Mouse (Mus musculus): Measurements from ENCODE around the gene Abcc4. TPM values are rescaled to one million over a fixed set of nuclear protein-coding genes. Genes with fewer than 3 reads are reported as not detected.

Gene Abcc4
- 0.96 and 1.9 TPM in 2 replicates for polyA plus RNA-seq (2012; rRNA removed)

GRCm38 (mm10) chr14:118705808-118706731 lies at the start of gene Abcc4:
TSS of gene Abcc4 (minus strand) at chr14:118706219.
- peak within 1 kb of the TSS; percentile 30; the same call in 1 of the 2 replicates for H3K27ac ChIP-seq (ENCODE audit: control insufficient read depth, insufficient read depth, low read depth, low read length)
- H3K27me3 ChIP-seq (ENCODE audit: control insufficient read depth, insufficient read depth, low read length) = no peaks in the 10 kb centered on the region
- TF ChIP-seq POLR2A (IDR thresholded peaks at IDR 0.05; ENCODE audit: control insufficient read depth, low read depth, low read length) = no peak
- TF ChIP-seq CTCF (IDR thresholded peaks at IDR 0.05; ENCODE audit: control insufficient read depth, insufficient read depth, insufficient replicate concordance, low read depth, low read length) = no peak

GRCm38 (mm10) chr14:118751193-118751753 lies 45.3 kb upstream of the Abcc4 start:
- H3K27ac ChIP-seq (ENCODE audit: control insufficient read depth, insufficient read depth, low read depth, low read length) = no peak overlapping the region
- H3K4me3 ChIP-seq (ENCODE audit: control insufficient read depth, low read depth, low read length) = no peak overlapping the region
- TF ChIP-seq POLR2A (IDR thresholded peaks at IDR 0.05; ENCODE audit: control insufficient read depth, low read depth, low read length) = no peak
- TF ChIP-seq CTCF (IDR thresholded peaks at IDR 0.05; ENCODE audit: control insufficient read depth, insufficient read depth, insufficient replicate concordance, low read depth, low read length) = no peak
- H3K4me1 ChIP-seq (ENCODE audit: control insufficient read depth, insufficient read depth, low read length) = no peaks in the 10 kb centered on the region
- no peaks in the 10 kb centered on the region for H3K36me3 ChIP-seq (ENCODE audit: control insufficient read depth, insufficient read depth, low read length)
- H3K27me3 ChIP-seq (ENCODE audit: control insufficient read depth, insufficient read depth, low read length) = no peaks in the 10 kb centered on the region

More at GRCm38 (mm10) chr14:118705808-118706731, at the start of gene Abcc4:
- H3K4me1 ChIP-seq (ENCODE audit: control insufficient read depth, insufficient read depth, low read length) = peaks cover 18% of the 10 kb centered on the region
- peak within 1 kb of the TSS; percentile 85 for H3K4me3 ChIP-seq (ENCODE audit: control insufficient read depth, low read depth, low read length)
- H3K36me3 ChIP-seq (ENCODE audit: control insufficient read depth, insufficient read depth, low read length) = no peaks in the 10 kb centered on the region

GRCm38 (mm10) chr14:118750505-118751192 lies 44.6 kb upstream of the Abcc4 start:
- no peak overlapping the region for H3K27ac ChIP-seq (ENCODE audit: control insufficient read depth, insufficient read depth, low read depth, low read length)
- H3K36me3 ChIP-seq (ENCODE audit: control insufficient read depth, insufficient read depth, low read length) = no peaks in the 10 kb centered on the region
- no peak overlapping the region for H3K4me3 ChIP-seq (ENCODE audit: control insufficient read depth, low read depth, low read length)
- no peak for TF ChIP-seq CTCF (IDR thresholded peaks at IDR 0.05; ENCODE audit: control insufficient read depth, insufficient read depth, insufficient replicate concordance, low read depth, low read length)
- no peak for TF ChIP-seq POLR2A (IDR thresholded peaks at IDR 0.05; ENCODE audit: control insufficient read depth, low read depth, low read length)
- H3K4me1 ChIP-seq (ENCODE audit: control insufficient read depth, insufficient read depth, low read length) = no peaks in the 10 kb centered on the region
- H3K27me3 ChIP-seq (ENCODE audit: control insufficient read depth, insufficient read depth, low read length) = no peaks in the 10 kb centered on the region

- H3K27ac ChIP-seq (ENCODE audit: control insufficient read depth, insufficient read depth, low read depth, low read length) = no peak overlapping the region
- TF ChIP-seq POLR2A (IDR thresholded peaks at IDR 0.05; ENCODE audit: control insufficient read depth, low read depth, low read length) (no peak), CTCF (IDR thresholded peaks at IDR 0.05; ENCODE audit: control insufficient read depth, insufficient read depth, insufficient replicate concordance, low read depth, low read length) (no peak)
- H3K4me3 ChIP-seq (ENCODE audit: control insufficient read depth, low read depth, low read length) = no peak overlapping the region
- H3K36me3 ChIP-seq (ENCODE audit: control insufficient read depth, insufficient read depth, low read length) = no peaks in the 10 kb centered on the region
- H3K4me1 ChIP-seq (ENCODE audit: control insufficient read depth, insufficient read depth, low read length) = no peaks in the 10 kb centered on the region
- no peaks in the 10 kb centered on the region for H3K27me3 ChIP-seq (ENCODE audit: control insufficient read depth, insufficient read depth, low read length)
Observed at GRCm38 (mm10) chr14:118749715-118750114, 43.7 kb upstream of the Abcc4 start.

- Histone ChIP-seq H3K36me3 (ENCODE audit: control insufficient read depth, insufficient read depth, low read length) (no peaks in the 10 kb centered on the region), H3K27me3 (ENCODE audit: control insufficient read depth, insufficient read depth, low read length) (no peaks in the 10 kb centered on the region), H3K27ac (ENCODE audit: control insufficient read depth, insufficient read depth, low read depth, low read length) (no peak overlapping the region), H3K4me1 (ENCODE audit: control insufficient read depth, insufficient read depth, low read length) (no peaks in the 10 kb centered on the region), H3K4me3 (ENCODE audit: control insufficient read depth, low read depth, low read length) (no peak overlapping the region)
- TF ChIP-seq POLR2A (IDR thresholded peaks at IDR 0.05; ENCODE audit: control insufficient read depth, low read depth, low read length) (no peak), CTCF (IDR thresholded peaks at IDR 0.05; ENCODE audit: control insufficient read depth, insufficient read depth, insufficient replicate concordance, low read depth, low read length) (no peak)
Observed at GRCm38 (mm10) chr14:118749068-118749467, 43.0 kb upstream of the Abcc4 start.

- Histone ChIP-seq H3K4me3 (ENCODE audit: control insufficient read depth, low read depth, low read length) (no peak overlapping the region), H3K36me3 (ENCODE audit: control insufficient read depth, insufficient read depth, low read length) (no peaks in the 10 kb centered on the region), H3K27ac (ENCODE audit: control insufficient read depth, insufficient read depth, low read depth, low read length) (no peak overlapping the region), H3K27me3 (ENCODE audit: control insufficient read depth, insufficient read depth, low read length) (no peaks in the 10 kb centered on the region), H3K4me1 (ENCODE audit: control insufficient read depth, insufficient read depth, low read length) (no peaks in the 10 kb centered on the region)
- TF ChIP-seq CTCF (IDR thresholded peaks at IDR 0.05; ENCODE audit: control insufficient read depth, insufficient read depth, insufficient replicate concordance, low read depth, low read length) (no peak), POLR2A (IDR thresholded peaks at IDR 0.05; ENCODE audit: control insufficient read depth, low read depth, low read length) (no peak)
Observed at GRCm38 (mm10) chr14:118742862-118743261, 36.8 kb upstream of the Abcc4 start.

- no peak for TF ChIP-seq POLR2A (IDR thresholded peaks at IDR 0.05; ENCODE audit: control insufficient read depth, low read depth, low read length)
- no peak for TF ChIP-seq CTCF (IDR thresholded peaks at IDR 0.05; ENCODE audit: control insufficient read depth, insufficient read depth, insufficient replicate concordance, low read depth, low read length)
- Histone ChIP-seq H3K4me3 (ENCODE audit: control insufficient read depth, low read depth, low read length) (no peak overlapping the region), H3K4me1 (ENCODE audit: control insufficient read depth, insufficient read depth, low read length) (no peaks in the 10 kb centered on the region), H3K27me3 (ENCODE audit: control insufficient read depth, insufficient read depth, low read length) (no peaks in the 10 kb centered on the region), H3K27ac (ENCODE audit: control insufficient read depth, insufficient read depth, low read depth, low read length) (no peak overlapping the region), H3K36me3 (ENCODE audit: control insufficient read depth, insufficient read depth, low read length) (no peaks in the 10 kb centered on the region)
Observed at GRCm38 (mm10) chr14:118741780-118742179, 35.8 kb upstream of the Abcc4 start.

Measured in testis, adult 2 months (tissue).